Mouse (Mus musculus): ENCODE measurements around the gene Aldh18a1.

- TF ChIP-seq FLI1 (IDR thresholded peaks at IDR 0.05; ENCODE audit: low read length) = no peak
- no peak for TF ChIP-seq GATA1 (IDR thresholded peaks at IDR 0.05; ENCODE audit: borderline replicate concordance, low read length)
Measured at GRCm38 (mm10) chr19:40555136-40555535, 33.1 kb downstream of the Aldh18a1 start.
